Mouse (Mus musculus): Measurements from ENCODE around the gene Cfap57. TPM values are rescaled to one million over a fixed set of nuclear protein-coding genes. Genes with fewer than 3 reads are reported as not detected.
"Not testable (repeated sequence)": the region's sequence is repeated elsewhere in the genome, so short reads cannot be mapped to it uniquely, and the experiment has no call there.

The Cfap57 gene
- polyA plus RNA-seq, 1 experiment = 2.5 TPM

DNA sequence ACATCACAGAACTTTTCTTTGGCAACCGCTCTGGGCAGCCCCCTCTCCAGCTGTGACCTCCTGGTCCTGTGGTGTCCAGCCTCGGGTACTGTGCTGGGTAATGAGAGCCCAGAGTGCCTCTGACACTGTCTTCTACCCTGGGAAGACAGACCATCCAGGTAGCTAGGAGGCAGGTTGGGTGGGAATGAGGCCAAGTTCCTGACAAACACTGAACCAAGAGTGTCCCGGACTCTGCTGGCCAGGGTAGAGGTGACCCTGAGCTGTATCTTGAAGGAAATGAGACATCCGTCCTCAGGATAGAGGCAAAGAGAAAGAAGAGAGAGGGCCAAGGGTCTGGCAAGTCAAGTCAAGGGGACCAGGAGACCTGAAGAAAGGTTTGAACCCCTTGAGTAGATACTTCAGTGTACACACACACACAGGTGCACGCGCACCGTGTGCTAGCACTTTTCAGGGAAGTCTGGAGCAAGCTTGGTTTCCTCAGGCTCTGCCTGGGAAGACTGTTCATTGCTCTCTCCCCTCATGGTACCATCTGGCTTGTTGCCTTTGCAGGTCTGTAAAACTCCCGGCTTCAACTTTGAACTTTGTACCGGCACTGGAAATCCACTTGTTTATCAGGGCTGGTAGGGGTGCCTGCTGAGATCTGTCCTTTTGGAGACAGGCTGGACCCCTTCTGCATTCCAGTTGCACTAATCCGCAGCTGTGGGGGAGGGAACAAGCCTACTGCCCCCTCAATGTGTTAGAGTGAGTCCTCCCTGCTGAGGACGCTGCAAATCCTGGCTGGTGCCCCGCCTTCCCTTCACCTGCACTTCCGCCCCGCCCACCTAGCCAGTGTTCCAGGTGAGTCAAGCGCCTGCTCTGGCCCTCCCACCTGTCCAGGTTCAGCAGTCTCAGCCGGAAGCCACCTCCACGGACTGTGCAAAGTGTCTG, 93.9 kb downstream of the Cfap57 start, which contains the start of gene 2610528J11Rik:
2610528J11Rik (plus strand) TSS at position 592 of the 927 bp plus-strand sequence.
- Histone ChIP-seq H3K4me3 (replicated peaks; ENCODE audit: extremely low read depth, low read depth, low read length) (peak within 1 kb of the TSS; percentile 68), H3K4me1 (ENCODE audit: control insufficient read depth, insufficient read depth, low read length) (no peaks in the 10 kb centered on the region)
- peak; percentile 75 for DNase-seq
- WGBS = 41% methylated on average over 17 of the region's 17 CpGs
- no peak for TF ChIP-seq CTCF (IDR thresholded peaks at IDR 0.05; ENCODE audit: insufficient read depth, low read length)
- TF ChIP-seq POLR2A (IDR thresholded peaks at IDR 0.05; ENCODE audit: borderline replicate concordance, extremely low read depth, low read depth, low read length) = no peak

DNA sequence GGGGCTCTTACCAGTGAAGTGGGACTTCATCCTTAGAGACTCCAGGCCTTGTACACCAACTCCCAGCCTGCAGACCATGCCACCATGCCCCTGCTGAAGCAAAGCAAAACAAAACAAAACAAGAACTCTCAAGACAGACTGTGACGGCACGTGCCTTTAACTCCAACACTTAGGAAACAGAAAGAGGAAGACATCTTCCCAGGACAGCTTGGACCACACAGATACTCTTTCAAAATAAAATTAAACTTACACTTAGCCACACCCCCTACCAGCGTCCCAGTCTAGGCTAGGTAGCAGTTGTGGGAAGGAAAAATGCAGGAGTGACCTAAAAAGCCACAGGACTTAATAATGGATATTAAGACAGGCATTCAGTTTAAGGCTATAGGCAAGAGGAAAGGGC, 94.8 kb downstream of the Cfap57 start:
- H3K4me3 ChIP-seq (replicated peaks; ENCODE audit: extremely low read depth, low read depth, low read length) = no peak overlapping the region
- DNase-seq = no peak
- TF ChIP-seq CTCF (IDR thresholded peaks at IDR 0.05; ENCODE audit: insufficient read depth, low read length) (no peak), POLR2A (IDR thresholded peaks at IDR 0.05; ENCODE audit: borderline replicate concordance, extremely low read depth, low read depth, low read length) (no peak)
- H3K4me1 ChIP-seq (ENCODE audit: control insufficient read depth, insufficient read depth, low read length) = no peaks in the 10 kb centered on the region
- WGBS = 62% methylated on average over 3 of the region's 3 CpGs

DNA sequence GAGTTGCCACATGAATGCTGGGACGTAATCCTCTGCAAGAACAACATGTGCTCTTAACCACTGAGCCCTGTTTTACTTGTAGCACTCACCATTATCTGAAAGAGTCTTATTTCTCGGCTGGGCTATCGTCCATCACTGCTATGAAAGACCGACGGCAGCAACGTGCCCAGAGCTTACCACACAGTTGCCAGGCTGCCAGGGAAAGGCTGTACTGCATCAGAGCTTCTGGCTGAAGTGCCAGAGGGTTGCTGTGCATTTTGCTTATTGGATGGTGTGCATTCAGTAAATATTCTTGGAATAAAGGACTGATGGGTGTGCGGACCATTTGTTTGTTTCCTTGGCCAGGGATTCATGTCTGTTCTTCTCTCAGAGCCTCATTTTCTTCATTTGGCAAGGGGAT, 96.6 kb downstream of the Cfap57 start:
- 60% methylated on average over 7 of the region's 7 CpGs for WGBS
- Histone ChIP-seq H3K4me1 (ENCODE audit: control insufficient read depth, insufficient read depth, low read length) (no peaks in the 10 kb centered on the region), H3K4me3 (replicated peaks; ENCODE audit: extremely low read depth, low read depth, low read length) (no peak overlapping the region)
- no peak for DNase-seq
- TF ChIP-seq CTCF (IDR thresholded peaks at IDR 0.05; ENCODE audit: insufficient read depth, low read length) (no peak), POLR2A (IDR thresholded peaks at IDR 0.05; ENCODE audit: borderline replicate concordance, extremely low read depth, low read depth, low read length) (no peak)

DNA sequence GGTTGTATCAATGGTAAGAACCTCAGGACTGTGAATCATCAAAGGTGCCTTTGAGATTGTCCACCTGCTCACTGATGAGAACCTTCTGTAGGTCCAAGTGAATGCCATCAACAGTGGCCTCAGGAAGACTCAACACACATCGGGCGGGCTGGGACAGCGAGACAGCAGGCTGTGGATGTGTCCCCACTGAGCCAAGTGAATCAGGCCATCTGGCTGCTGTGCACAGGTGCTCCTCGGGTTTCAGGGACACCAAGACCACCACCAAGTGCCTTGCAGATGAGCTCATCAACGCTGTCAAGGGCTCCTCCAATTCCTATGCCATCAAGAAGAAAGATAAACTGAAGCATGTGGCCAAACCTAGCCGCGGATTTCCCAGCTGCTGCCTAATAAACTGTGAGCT, 98.3 kb downstream of the Cfap57 start:
- WGBS = 80% methylated on average over 7 of the region's 7 CpGs
- no peak for DNase-seq
- TF ChIP-seq POLR2A (IDR thresholded peaks at IDR 0.05; ENCODE audit: borderline replicate concordance, extremely low read depth, low read depth, low read length) = no peak
- TF ChIP-seq CTCF (IDR thresholded peaks at IDR 0.05; ENCODE audit: insufficient read depth, low read length) = no peak
- Histone ChIP-seq H3K4me3 (replicated peaks; ENCODE audit: extremely low read depth, low read depth, low read length) (no peak overlapping the region), H3K4me1 (ENCODE audit: control insufficient read depth, insufficient read depth, low read length) (no peaks in the 10 kb centered on the region)

GRCm38 (mm10) chr4:118518208-118518607, 102.4 kb downstream of the Cfap57 start:
- DNase-seq = no peak
- 61% methylated on average over 5 of the region's 5 CpGs for WGBS
- H3K4me3 ChIP-seq (replicated peaks; ENCODE audit: extremely low read depth, low read depth, low read length) = no peak overlapping the region

GRCm38 (mm10) chr4:118517497-118518146, 103.0 kb downstream of the Cfap57 start:
- no peak overlapping the region for H3K4me3 ChIP-seq (replicated peaks; ENCODE audit: extremely low read depth, low read depth, low read length)

More at GRCm38 (mm10) chr4:118518208-118518607, 102.4 kb downstream of the Cfap57 start:
- H3K4me1 ChIP-seq (ENCODE audit: control insufficient read depth, insufficient read depth, low read length) = peaks cover 4% of the 10 kb centered on the region
- no peak for TF ChIP-seq POLR2A (IDR thresholded peaks at IDR 0.05; ENCODE audit: borderline replicate concordance, extremely low read depth, low read depth, low read length)

DNA sequence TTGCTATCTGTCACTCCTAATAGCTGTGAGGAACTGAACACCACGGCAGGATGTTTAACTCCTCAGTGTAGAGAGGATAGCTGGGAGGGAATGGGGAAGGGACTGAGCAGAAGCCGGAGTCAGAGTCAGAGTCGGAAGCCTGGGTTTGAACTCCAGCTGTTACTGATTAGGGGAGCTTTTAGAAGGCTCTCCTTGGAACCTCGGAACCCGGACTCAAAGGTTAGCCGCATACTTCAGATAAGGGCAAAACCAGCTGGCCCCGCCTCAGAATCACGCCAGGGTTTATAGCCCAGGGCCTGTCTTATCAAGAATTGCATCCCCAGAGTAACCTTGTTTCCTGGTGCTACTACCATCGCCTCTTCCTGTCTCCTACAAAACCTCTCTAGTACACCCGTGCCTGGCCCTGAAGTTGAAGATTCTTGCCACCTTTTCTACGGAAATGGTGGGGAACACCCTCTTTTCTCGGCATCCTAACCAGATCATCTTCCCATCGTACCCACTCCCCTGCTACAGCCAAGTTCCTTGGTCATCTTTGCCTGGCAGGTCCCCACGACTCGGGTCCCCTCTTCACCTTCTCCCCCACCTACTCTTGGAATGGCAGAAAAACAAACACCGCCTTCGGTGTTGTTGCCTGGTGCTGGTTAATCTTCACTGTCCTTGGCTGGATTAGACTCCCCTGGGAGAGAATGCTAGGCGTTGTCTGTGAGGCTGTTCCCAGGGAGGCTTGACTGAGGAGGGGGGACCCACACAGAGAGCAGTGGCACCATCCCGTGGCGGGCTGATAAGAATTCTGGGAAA, 103.7 kb downstream of the Cfap57 start:
- H3K4me3 ChIP-seq (replicated peaks; ENCODE audit: extremely low read depth, low read depth, low read length) = no peak overlapping the region
- DNase-seq = peak; percentile 43
- 21% methylated on average over 20 of the region's 20 CpGs for whole genome bisulfite sequencing
- H3K4me1 ChIP-seq (ENCODE audit: control insufficient read depth, insufficient read depth, low read length) = peaks cover 4% of the 10 kb centered on the region
- peak; percentile 27; the same call in 1 of the 2 replicates for TF ChIP-seq CTCF (IDR thresholded peaks at IDR 0.05; ENCODE audit: insufficient read depth, low read length)
- TF ChIP-seq POLR2A (IDR thresholded peaks at IDR 0.05; ENCODE audit: borderline replicate concordance, extremely low read depth, low read depth, low read length) = no peak

More at GRCm38 (mm10) chr4:118517497-118518146, 103.0 kb downstream of the Cfap57 start:
- DNase-seq = no peak
- H3K4me1 ChIP-seq (ENCODE audit: control insufficient read depth, insufficient read depth, low read length) = peaks cover 4% of the 10 kb centered on the region
- 44% methylated on average over 16 of the region's 16 CpGs for WGBS
- no peak for TF ChIP-seq POLR2A (IDR thresholded peaks at IDR 0.05; ENCODE audit: borderline replicate concordance, extremely low read depth, low read depth, low read length)
- TF ChIP-seq CTCF (IDR thresholded peaks at IDR 0.05; ENCODE audit: insufficient read depth, low read length) = no peak

DNA sequence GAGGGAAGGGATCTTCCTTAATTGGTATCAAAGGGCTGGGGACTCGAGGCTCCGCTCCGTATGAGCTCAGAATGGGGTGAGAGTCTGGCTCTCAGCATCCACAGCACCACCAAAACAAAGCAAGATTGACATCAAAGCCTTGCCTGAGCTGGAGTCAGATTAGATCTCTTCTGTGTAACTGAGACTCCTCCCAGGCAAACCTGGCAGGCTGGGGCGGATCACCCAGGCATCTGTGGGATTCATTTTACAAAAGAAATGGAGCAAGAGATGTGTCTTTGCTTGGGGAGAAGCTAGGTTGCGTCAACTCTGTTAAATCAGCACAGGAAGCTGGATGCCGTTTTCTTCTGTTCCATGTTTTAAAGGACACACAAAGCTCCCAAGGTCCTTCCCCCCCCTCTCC, 111.5 kb downstream of the Cfap57 start:
- H3K4me1 ChIP-seq (ENCODE audit: control insufficient read depth, insufficient read depth, low read length) = peaks cover 13% of the 10 kb centered on the region
- no peak for DNase-seq
- H3K4me3 ChIP-seq (replicated peaks; ENCODE audit: extremely low read depth, low read depth, low read length) = no peak overlapping the region
- 21% methylated on average over 6 of the region's 6 CpGs for WGBS
- TF ChIP-seq CTCF (IDR thresholded peaks at IDR 0.05; ENCODE audit: insufficient read depth, low read length) = no peak
- no peak for TF ChIP-seq POLR2A (IDR thresholded peaks at IDR 0.05; ENCODE audit: borderline replicate concordance, extremely low read depth, low read depth, low read length)

DNA sequence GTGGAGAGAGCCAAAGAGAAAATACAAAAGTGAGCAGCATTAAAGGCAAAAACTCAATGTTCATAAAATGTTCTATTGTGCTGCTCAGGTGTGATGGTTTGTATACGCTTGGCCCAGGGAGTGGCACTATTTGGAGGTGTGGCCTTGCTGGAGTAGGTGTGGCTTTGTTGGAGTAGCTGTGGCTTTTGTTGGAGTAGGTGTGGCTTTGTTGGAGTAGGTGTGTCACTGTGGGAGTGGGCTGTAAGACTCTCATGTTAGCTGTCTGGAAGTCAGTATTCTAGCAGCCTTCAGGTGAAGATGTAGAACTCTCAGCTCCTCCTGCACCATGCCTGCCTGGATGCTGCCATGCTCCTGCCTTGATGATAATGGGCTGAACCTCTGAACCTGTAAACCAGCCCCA, 113.4 kb downstream of the Cfap57 start:
- not testable (repeated sequence) for H3K4me3 ChIP-seq (replicated peaks; ENCODE audit: extremely low read depth, low read depth, low read length); DNase-seq
- peaks cover 13% of the 10 kb centered on the region for H3K4me1 ChIP-seq (ENCODE audit: control insufficient read depth, insufficient read depth, low read length)
- WGBS = 73% methylated on average over 1 of the region's 1 CpGs

Measured in lung, adult 2 months (tissue).